Mouse (Mus musculus) MEL (cell line): ENCODE results near the gene Fam172a. TPM values are rescaled to one million over a fixed set of nuclear protein-coding genes. Genes with fewer than 3 reads are reported as not detected.

ENCODE experiments used
- DNase-seq: peaks from one replicate; pipeline ENCODE4 v3.0.0; 2011; ENCODE audit warnings: low read depth, low spot score
- H3K27ac ChIP-seq: 2 replicates; pipeline ENCODE4 v1.5.1; 2012; ENCODE audit warnings: low read depth, mild to moderate bottlenecking, control low read depth, low read length, moderate library complexity; ENCODE audit not compliant: control insufficient read depth
- H3K27me3 ChIP-seq, 2 experiments: fragments of 150-350 bp in 1 of 2; sonication (generic) in 1 of 2; 2 replicates each; pipeline ENCODE4 v1.6.1; 2012; ENCODE audit warnings: low read length in 2 of 2, mild to moderate bottlenecking in 2 of 2, improper control_type of control experiment in 1 of 2, moderate library complexity in 1 of 2; ENCODE audit not compliant: insufficient read depth in 2 of 2, control insufficient read depth in 1 of 2
- H3K36me3 ChIP-seq, 2 experiments: 2 replicates each; pipeline ENCODE4 v1.6.1; 2012 to 2014; ENCODE audit warnings: low read length in 2 of 2, improper control_type of control experiment in 1 of 2, inconsistent platforms in 1 of 2, mild to moderate bottlenecking in 1 of 2; ENCODE audit not compliant: insufficient read depth in 2 of 2, control insufficient read depth in 1 of 2
- H3K4me1 ChIP-seq, 2 experiments: fragments of 150-350 bp in 1 of 2; sonication (generic) in 1 of 2; 2 replicates each; pipeline ENCODE4 v1.6.1; 2012; ENCODE audit warnings: low read length in 2 of 2, improper control_type of control experiment in 1 of 2, mild to moderate bottlenecking in 1 of 2; ENCODE audit not compliant: insufficient read depth in 2 of 2, control insufficient read depth in 1 of 2
- H3K4me3 ChIP-seq, 2 experiments: fragments of 150-350 bp in 1 of 2; sonication (generic) in 1 of 2; 2 replicates each; pipeline ENCODE4 v1.5.1; 2012; ENCODE audit warnings: low read depth in 2 of 2, low read length in 2 of 2, mild to moderate bottlenecking in 2 of 2, moderate library complexity in 2 of 2, control low read depth in 1 of 2, improper control_type of control experiment in 1 of 2; ENCODE audit not compliant: control insufficient read depth in 1 of 2, insufficient read depth in 1 of 2
- H3K79me2 ChIP-seq: 2 replicates; pipeline ENCODE4 v1.6.1; 2012; ENCODE audit warnings: mild to moderate bottlenecking, low read length, moderate library complexity; ENCODE audit not compliant: control insufficient read depth, poor library complexity, insufficient read depth
- H3K9ac ChIP-seq: 2 replicates; pipeline ENCODE4 v1.6.1; 2012; ENCODE audit warnings: low read depth, mild to moderate bottlenecking, control low read depth, low read length, moderate library complexity; ENCODE audit not compliant: control insufficient read depth, poor library complexity, severe bottlenecking
- H3K9me3 ChIP-seq: fragments of 150-350 bp; sonication (generic); replicated peaks from 2 replicates; pipeline ENCODE4 v1.6.1; 2012; ENCODE audit warnings: mild to moderate bottlenecking, low read length, improper control_type of control experiment, moderate library complexity; ENCODE audit not compliant: insufficient read depth
- CHD1 ChIP-seq: IDR thresholded peaks from 2 replicates; pipeline ENCODE4 v1.6.1; 2012; ENCODE audit warnings: low read depth, mild to moderate bottlenecking, inconsistent platforms, low read length, improper control_type of control experiment
- CHD2 ChIP-seq: IDR thresholded peaks from 2 replicates; pipeline ENCODE4 v1.6.1; 2011; ENCODE audit warnings: low read length, improper control_type of control experiment
- CTCF ChIP-seq, 3 experiments: IDR thresholded peaks in 2 of 3; conservative IDR thresholded peaks in 1 of 3; 2 replicates each; pipeline ENCODE4 v1.5.1; 2011 to 2012; ENCODE audit warnings: low read length in 3 of 3, low read depth in 2 of 3, mild to moderate bottlenecking in 2 of 3, improper control_type of control experiment in 1 of 3, inconsistent platforms in 1 of 3, mixed read lengths in 1 of 3, moderate library complexity in 1 of 3; ENCODE audit not compliant: control insufficient read depth in 1 of 3, insufficient read depth in 1 of 3, poor library complexity in 1 of 3, severe bottlenecking in 1 of 3
- E2F4 ChIP-seq: IDR thresholded peaks from 2 replicates; pipeline ENCODE4 v1.6.1; 2011; ENCODE audit warnings: low read depth, low read length, improper control_type of control experiment, borderline replicate concordance
- ELF1 ChIP-seq: IDR thresholded peaks from 2 replicates; pipeline ENCODE4 v1.6.1; 2014; ENCODE audit warnings: low read depth, mild to moderate bottlenecking, inconsistent platforms, low read length, improper control_type of control experiment, moderate library complexity
- EP300 ChIP-seq, 2 experiments: IDR thresholded peaks; 2 replicates each; pipeline ENCODE4 v1.6.1; 2011; ENCODE audit warnings: improper control_type of control experiment in 2 of 2, low read length in 2 of 2, low read depth in 1 of 2, mild to moderate bottlenecking in 1 of 2
- ETS1 ChIP-seq: IDR thresholded peaks from 2 replicates; pipeline ENCODE4 v1.6.1; 2012; ENCODE audit warnings: low read depth, mild to moderate bottlenecking, inconsistent platforms, low read length, improper control_type of control experiment, moderate library complexity
- GABPA ChIP-seq: IDR thresholded peaks from 2 replicates; pipeline ENCODE4 v1.6.1; 2012; ENCODE audit warnings: low read depth, mild to moderate bottlenecking, inconsistent platforms, low read length, improper control_type of control experiment, moderate library complexity
- JUND ChIP-seq: IDR thresholded peaks from 2 replicates; pipeline ENCODE4 v1.6.1; 2011; ENCODE audit warnings: low read depth, mild to moderate bottlenecking, improper control_type of control experiment, low read length
- KAT2A ChIP-seq: conservative IDR thresholded peaks from 2 replicates; pipeline ENCODE4 v1.6.1; 2012; ENCODE audit warnings: low read depth, low read length, improper control_type of control experiment, inconsistent platforms
- MAZ ChIP-seq: IDR thresholded peaks from 2 replicates; pipeline ENCODE4 v1.6.1; 2012; ENCODE audit warnings: low read depth, mild to moderate bottlenecking, inconsistent platforms, low read length, improper control_type of control experiment
- MYC ChIP-seq: IDR thresholded peaks from 2 replicates; pipeline ENCODE4 v1.6.1; 2011; ENCODE audit warnings: low read depth, mild to moderate bottlenecking, low read length, improper control_type of control experiment, moderate library complexity
- NELFE ChIP-seq: IDR thresholded peaks from 2 replicates; pipeline ENCODE4 v1.6.1; 2011; ENCODE audit warnings: low read depth, low read length, improper control_type of control experiment
- POLR2A ChIP-seq, 2 experiments: IDR thresholded peaks; 2 replicates each; pipeline ENCODE4 v1.6.1; 2011 to 2012; ENCODE audit warnings: low read length in 2 of 2, mild to moderate bottlenecking in 2 of 2, control low read depth in 1 of 2, improper control_type of control experiment in 1 of 2, low read depth in 1 of 2, moderate library complexity in 1 of 2; ENCODE audit not compliant: control insufficient read depth in 1 of 2, insufficient read depth in 1 of 2, poor library complexity in 1 of 2
- POLR2AphosphoS5 ChIP-seq: IDR thresholded peaks from 2 replicates; pipeline ENCODE4 v1.6.1; 2012; ENCODE audit warnings: low read depth, borderline replicate concordance, mild to moderate bottlenecking, inconsistent platforms, low read length, moderate library complexity, mixed read lengths
- RAD21 ChIP-seq: IDR thresholded peaks from 2 replicates; pipeline ENCODE4 v1.6.1; 2011; ENCODE audit warnings: mild to moderate bottlenecking, low read depth, low read length, improper control_type of control experiment
- RCOR1 ChIP-seq: IDR thresholded peaks from 2 replicates; pipeline ENCODE4 v1.6.1; 2012; ENCODE audit warnings: low read depth, mild to moderate bottlenecking, inconsistent platforms, low read length, improper control_type of control experiment
- SMC3 ChIP-seq: IDR thresholded peaks from 2 replicates; pipeline ENCODE4 v1.6.1; 2011; ENCODE audit warnings: low read depth, low read length, improper control_type of control experiment
- TCF12 ChIP-seq: IDR thresholded peaks from 2 replicates; pipeline ENCODE4 v1.6.1; 2014; ENCODE audit warnings: low read depth, mild to moderate bottlenecking, inconsistent platforms, low read length, improper control_type of control experiment, moderate library complexity
- UBTF ChIP-seq: IDR thresholded peaks from 2 replicates; pipeline ENCODE4 v1.6.1; 2012; ENCODE audit warnings: low read depth, mild to moderate bottlenecking, inconsistent platforms, low read length, improper control_type of control experiment, moderate library complexity, borderline replicate concordance; ENCODE audit not compliant: insufficient read depth
- USF1 ChIP-seq: IDR thresholded peaks from 2 replicates; pipeline ENCODE4 v1.6.1; 2014; ENCODE audit warnings: low read depth, mild to moderate bottlenecking, inconsistent platforms, low read length, improper control_type of control experiment, moderate library complexity
- USF2 ChIP-seq, 2 experiments: IDR thresholded peaks; 2 replicates each; pipeline ENCODE4 v1.6.1; 2011 to 2012; ENCODE audit warnings: improper control_type of control experiment in 2 of 2, low read length in 2 of 2, borderline replicate concordance in 1 of 2, inconsistent platforms in 1 of 2, low read depth in 1 of 2, mild to moderate bottlenecking in 1 of 2; ENCODE audit not compliant: insufficient read depth in 1 of 2
- ZNF384 ChIP-seq: IDR thresholded peaks from 2 replicates; pipeline ENCODE4 v1.6.1; 2012; ENCODE audit warnings: low read depth, mild to moderate bottlenecking, inconsistent platforms, low read length, improper control_type of control experiment
- polyA plus RNA-seq, 2 experiments: library from polyadenylated mRNA; stranded (reverse) in 1 of 2; unstranded in 1 of 2; fragments of >175 nt in 1 of 2; fragments of >200 nt in 1 of 2; gene quantifications; 2 replicates each; pipeline versions ENCODE4 v1.2.1 to v1.2.4; 2012; ENCODE audit warnings: low replicate concordance in 2 of 2, low read depth in 1 of 2; ENCODE audit not compliant: insufficient read length in 2 of 2, insufficient read depth in 1 of 2, missing spikeins in 1 of 2
- total RNA-seq: library from RNA; depleted of rRNA; stranded (reverse); fragments of 300-350 nt; gene quantifications from 2 replicates; pipeline ENCODE4 v1.2.3, GENCODE M21; 2012

Fam172a gene
- total and polyA plus RNA-seq, 3 experiments = 13.4 to 358 (median 19.6) TPM

DNA sequence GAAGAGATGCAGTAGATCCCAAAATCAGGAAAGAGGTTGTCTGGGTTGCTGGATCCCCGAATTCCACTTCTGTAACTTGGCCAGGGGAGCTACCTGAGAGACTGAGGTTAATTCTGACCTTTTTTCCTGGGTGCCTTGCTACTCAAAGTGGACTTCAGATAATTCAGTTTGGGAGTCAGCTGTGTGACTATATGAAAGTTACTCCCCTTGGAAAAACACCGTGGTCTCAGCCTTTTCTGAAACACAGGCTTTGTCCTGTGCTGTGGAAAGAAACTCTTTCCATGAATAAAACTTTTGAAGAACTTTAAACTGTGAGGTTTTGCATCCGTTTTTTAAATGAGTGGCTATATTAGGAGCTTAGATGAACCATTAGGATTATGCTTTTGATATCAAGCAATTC is 472.4 kb downstream of the Fam172a start (continued):
- TF ChIP-seq USF1 (no peak), ETS1 (no peak), SMC3 (no peak), MYC (no peak)

DNA sequence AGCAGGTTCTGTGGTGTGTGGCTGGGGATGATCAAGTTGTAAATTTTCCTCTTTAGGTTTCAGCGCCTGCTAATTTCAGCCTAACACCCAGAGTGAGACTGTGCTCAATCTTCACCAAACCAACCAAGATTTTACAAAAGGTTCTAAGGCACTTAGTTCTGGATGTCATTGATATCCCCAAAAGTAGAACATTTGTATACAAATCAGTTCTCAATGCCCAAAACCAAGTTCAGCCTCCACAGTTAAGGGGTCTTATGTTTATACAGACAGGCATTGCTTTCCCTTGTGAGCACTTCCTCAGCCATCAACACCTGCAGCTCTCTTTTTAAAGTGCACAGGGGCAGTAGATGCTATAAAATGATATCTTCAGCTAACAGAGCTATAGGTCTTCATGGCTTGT is 473.1 kb downstream of the Fam172a start:
- TF ChIP-seq SMC3 = no peak
- TF ChIP-seq CTCF (IDR thresholded peaks at IDR 0.05 in 2 of 3, conservative IDR thresholded peaks at IDR 0.05 in 1 of 3; ENCODE audit: control insufficient read depth in 1 of 3, insufficient read depth in 1 of 3, low read depth in 2 of 3, low read length in 3 of 3, poor library complexity in 1 of 3, severe bottlenecking in 1 of 3) = no peak
- no peak for TF ChIP-seq ZNF384
- TF ChIP-seq POLR2AphosphoS5 = no peak
- TF ChIP-seq EP300 (IDR thresholded peaks at IDR 0.05; ENCODE audit: low read depth in 1 of 2, low read length in 2 of 2) = no peak
- TF ChIP-seq RCOR1 = no peak
- no peak for TF ChIP-seq GABPA
- TF ChIP-seq CHD2 = no peak
- TF ChIP-seq UBTF = no peak
- no peak for TF ChIP-seq POLR2A (IDR thresholded peaks at IDR 0.05; ENCODE audit: control insufficient read depth in 1 of 2, insufficient read depth in 1 of 2, low read depth in 1 of 2, low read length in 2 of 2, poor library complexity in 1 of 2)
- no peak for TF ChIP-seq JUND
- TF ChIP-seq CHD1 = no peak
- TF ChIP-seq NELFE = no peak
- no peak for TF ChIP-seq ELF1
- TF ChIP-seq KAT2A = no peak
- no peak for TF ChIP-seq MAZ
- Histone ChIP-seq H3K27ac (no peak overlapping the region), H3K9ac (no peak overlapping the region), H3K4me3 (no peak overlapping the region), H3K4me1 (no peaks in the 10 kb centered on the region), H3K9me3 (no peaks in the 10 kb centered on the region), H3K79me2 (no peaks in the 10 kb centered on the region), H3K36me3 (no peaks in the 10 kb centered on the region), H3K27me3 (peaks cover 0 to 3% of the 10 kb centered on the region in 2 experiments; a peak in 1 of 4 replicates)
- DNase-seq = no peak

DNA sequence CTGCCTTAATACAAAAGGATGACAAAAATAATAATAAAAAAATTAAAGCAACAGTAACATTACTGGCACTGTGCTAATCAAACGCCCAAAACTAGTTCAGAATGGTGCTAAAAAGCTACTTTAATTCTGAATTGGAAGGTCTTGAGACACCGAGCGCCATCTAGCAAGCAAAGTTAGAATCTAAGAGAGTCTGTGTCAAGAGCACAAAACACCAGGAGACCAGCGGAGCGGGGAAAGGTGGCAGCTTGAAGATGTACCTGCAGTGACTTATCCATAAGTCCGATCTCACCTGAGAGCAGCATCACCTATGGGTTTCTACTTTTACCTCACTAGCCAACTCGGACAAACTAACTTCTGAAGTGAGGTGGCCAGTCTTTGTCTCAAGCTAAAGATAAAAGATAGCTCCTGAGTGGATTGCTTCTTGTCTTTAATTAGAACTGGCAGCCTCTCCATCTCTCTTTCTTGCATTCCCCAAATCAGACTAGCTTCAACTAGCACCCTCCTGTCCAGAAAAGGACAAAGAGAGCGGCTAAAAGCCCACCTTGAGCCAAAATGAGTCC is 474.1 kb downstream of the Fam172a start:
- Histone ChIP-seq H3K27ac (no peak overlapping the region), H3K4me3 (no peak overlapping the region), H3K4me1 (no peaks in the 10 kb centered on the region), H3K79me2 (no peaks in the 10 kb centered on the region), H3K9me3 (no peaks in the 10 kb centered on the region), H3K36me3 (no peaks in the 10 kb centered on the region), H3K27me3 (peaks cover 0 to 3% of the 10 kb centered on the region in 2 experiments; a peak in 1 of 4 replicates), H3K9ac (no peak overlapping the region)
- DNase-seq = no peak
- no peak for TF ChIP-seq USF2 (IDR thresholded peaks at IDR 0.05; ENCODE audit: borderline replicate concordance in 1 of 2, insufficient read depth in 1 of 2, low read depth in 1 of 2, low read length in 2 of 2)
- no peak for TF ChIP-seq TCF12
- no peak for TF ChIP-seq POLR2A (IDR thresholded peaks at IDR 0.05; ENCODE audit: control insufficient read depth in 1 of 2, insufficient read depth in 1 of 2, low read depth in 1 of 2, low read length in 2 of 2, poor library complexity in 1 of 2)
- no peak for TF ChIP-seq E2F4
- peak; percentile 26; the same call in 1 of the 2 replicates for TF ChIP-seq SMC3
- no peak; the same call in 1 of the 2 replicates for TF ChIP-seq RAD21
- TF ChIP-seq CHD2 = no peak
- no peak for TF ChIP-seq RCOR1
